ENCODE assay signal across 8 mouse cellular contexts in genomic region chr2:36101866-36102558, GRCm38 (mm10). TPM values are rescaled to one million over a fixed set of nuclear protein-coding genes. Genes with fewer than 3 reads are reported as not detected.
DNase-seq lines count a peak whose midpoint lies in the region; ATAC-seq and TF ChIP-seq lines count a peak whose summit lies in the region.

No protein-coding gene starts in this region.

- DNase-seq in kidney, adult 2 months, result no peak
- DNase-seq in right cerebral cortex, postnatal 36 days (ENCODE audit: low spot score in 2 of 2), result no peak
- no peak for DNase-seq in spleen, adult 12 weeks (ENCODE audit: low spot score)
- no peak for DNase-seq in right cerebral cortex, postnatal 14 days

- no peak overlapping the region for H3K27ac ChIP-seq in kidney, embryonic 15.5 days
- no peak overlapping the region for H3K27ac ChIP-seq in kidney, adult 2 months (ENCODE audit: insufficient read depth, low read depth, low read length)
- peak overlapping the region; percentile 87; the same call in 1 of the 2 replicates for H3K27ac ChIP-seq in embryonic facial prominence, embryonic 13.5 days
- H3K27ac ChIP-seq in hindbrain, embryonic 16.5 days (ENCODE audit: low read depth, low read length), result no peak overlapping the region
- H3K27ac ChIP-seq in midbrain, embryonic 16.5 days (ENCODE audit: low read length), result no peak overlapping the region

- no peak overlapping the region for H3K9ac ChIP-seq in kidney, embryonic 15.5 days
- H3K9ac ChIP-seq in embryonic facial prominence, embryonic 13.5 days, result peak overlapping the region; percentile 86
- H3K9ac ChIP-seq in hindbrain, embryonic 16.5 days (ENCODE audit: low read depth, low read length), result no peak overlapping the region
- 0 out of 2 replicates have a peak overlapping the region, but pooled peaks have one; percentile 10 for H3K9ac ChIP-seq in midbrain, embryonic 16.5 days (ENCODE audit: low read depth, low read length)

- peak overlapping the region; percentile 90 for H3K4me2 ChIP-seq in kidney, embryonic 15.5 days
- peak overlapping the region; percentile 83 for H3K4me2 ChIP-seq in embryonic facial prominence, embryonic 13.5 days
- H3K4me2 ChIP-seq in hindbrain, embryonic 16.5 days (ENCODE audit: low read length), result peak overlapping the region; percentile 25
- peak overlapping the region; percentile 2; the same call in 1 of the 2 replicates for H3K4me2 ChIP-seq in midbrain, embryonic 16.5 days (ENCODE audit: low read length)

- peak overlapping the region; percentile 53 for H3K4me3 ChIP-seq in kidney, embryonic 15.5 days (replicated peaks)
- H3K4me3 ChIP-seq in kidney, adult 2 months (ENCODE audit: insufficient read depth, low read depth, low read length), result no peak overlapping the region
- peak overlapping the region; percentile 61 for H3K4me3 ChIP-seq in embryonic facial prominence, embryonic 13.5 days
- H3K4me3 ChIP-seq in hindbrain, embryonic 16.5 days (ENCODE audit: low read length), result peak overlapping the region; percentile 10; the same call in 1 of the 2 replicates
- peak overlapping the region; percentile 14; the same call in 1 of the 2 replicates for H3K4me3 ChIP-seq in midbrain, embryonic 16.5 days (ENCODE audit: low read depth, low read length)

- no peak for TF ChIP-seq POLR2A in kidney, adult 2 months (IDR thresholded peaks at IDR 0.05; ENCODE audit: low read depth, low read length)

- TF ChIP-seq CTCF in kidney, adult 2 months (conservative IDR thresholded peaks at IDR 0.05; ENCODE audit: insufficient read depth, insufficient read length, low read depth, low read length), result no peak

- peaks cover 100% of the 10 kb centered on the region for H3K27me3 ChIP-seq in kidney, embryonic 15.5 days
- peaks cover 6% of the 10 kb centered on the region for H3K27me3 ChIP-seq in kidney, adult 2 months (replicated peaks; ENCODE audit: control insufficient read depth, insufficient read depth, low read length)
- H3K27me3 ChIP-seq in embryonic facial prominence, embryonic 13.5 days, result peaks cover 100% of the 10 kb centered on the region
- H3K27me3 ChIP-seq in hindbrain, embryonic 16.5 days (replicated peaks; ENCODE audit: control insufficient read depth, insufficient read depth, low read length), result peaks cover 75% of the 10 kb centered on the region
- peaks cover 71% of the 10 kb centered on the region for H3K27me3 ChIP-seq in midbrain, embryonic 16.5 days (ENCODE audit: control insufficient read depth, insufficient read depth, low read depth, low read length)

- peaks cover 50% of the 10 kb centered on the region for H3K4me1 ChIP-seq in kidney, embryonic 15.5 days
- peaks cover 3% of the 10 kb centered on the region; the same call in 1 of the 2 replicates for H3K4me1 ChIP-seq in kidney, adult 2 months (ENCODE audit: control insufficient read depth, insufficient read depth, low read length)
- H3K4me1 ChIP-seq in embryonic facial prominence, embryonic 13.5 days, result peaks cover 52% of the 10 kb centered on the region
- peaks cover 31% of the 10 kb centered on the region for H3K4me1 ChIP-seq in hindbrain, embryonic 16.5 days (ENCODE audit: control insufficient read depth, insufficient read depth, low read depth, low read length)
- peaks cover 31% of the 10 kb centered on the region for H3K4me1 ChIP-seq in midbrain, embryonic 16.5 days (ENCODE audit: control insufficient read depth, insufficient read depth, low read length)

- H3K9me3 ChIP-seq in kidney, embryonic 15.5 days (replicated peaks), result no peaks in the 10 kb centered on the region
- no peaks in the 10 kb centered on the region for H3K9me3 ChIP-seq in embryonic facial prominence, embryonic 13.5 days
- H3K9me3 ChIP-seq in hindbrain, embryonic 16.5 days (ENCODE audit: control insufficient read depth, low read length), result no peaks in the 10 kb centered on the region
- H3K9me3 ChIP-seq in midbrain, embryonic 16.5 days (replicated peaks; ENCODE audit: control insufficient read depth, low read length, poor library complexity, severe bottlenecking), result no peaks in the 10 kb centered on the region

- no peaks in the 10 kb centered on the region for H3K36me3 ChIP-seq in kidney, embryonic 15.5 days
- H3K36me3 ChIP-seq in kidney, adult 2 months (ENCODE audit: control insufficient read depth, insufficient read depth, low read length), result no peaks in the 10 kb centered on the region
- no peaks in the 10 kb centered on the region for H3K36me3 ChIP-seq in embryonic facial prominence, embryonic 13.5 days
- H3K36me3 ChIP-seq in hindbrain, embryonic 16.5 days (ENCODE audit: control insufficient read depth, insufficient read depth, low read length), result no peaks in the 10 kb centered on the region
- no peaks in the 10 kb centered on the region for H3K36me3 ChIP-seq in midbrain, embryonic 16.5 days (ENCODE audit: control insufficient read depth, insufficient read depth, low read length)

- 4% methylated on average over 28 of the region's 28 CpGs for WGBS in kidney, embryonic 15.5 days
- 23% methylated on average over 28 of the region's 28 CpGs for WGBS in kidney, adult 2 months
- 4% methylated on average over 28 of the region's 28 CpGs for WGBS in embryonic facial prominence, embryonic 13.5 days
- WGBS in hindbrain, embryonic 16.5 days, result 4% methylated on average over 28 of the region's 28 CpGs
- WGBS in midbrain, embryonic 16.5 days, result 3% methylated on average over 28 of the region's 28 CpGs

- no peak for ATAC-seq in kidney, embryonic 15.5 days (replicated peaks; ENCODE audit: low FRiP score)
- no peak for ATAC-seq in embryonic facial prominence, embryonic 13.5 days (ENCODE audit: insufficient number of reproducible peaks, insufficient read depth, low FRiP score, low TSS enrichment, low read depth)
- ATAC-seq in hindbrain, embryonic 16.5 days, result no peak
- no peak for ATAC-seq in midbrain, embryonic 16.5 days

RNA-seq across cellular contexts. Expression of gene Lhx6, which starts 3.2 kb away (rescaled TPM):
- polyA plus RNA-seq in kidney, embryonic 15.5 days (2015; fragmentation: Nextera tagmentation; extraction: Ambion mirVana), result 2.4 and 2.6 TPM in 2 replicates
- polyA plus RNA-seq in kidney, adult 2 months (2012; rRNA removed), result 1.4 and 1.7 TPM in 2 replicates
- polyA plus RNA-seq in embryonic facial prominence, embryonic 13.5 days (2015; fragmentation: Nextera tagmentation; extraction: Ambion mirVana), result 13.7 and 13.8 TPM in 2 replicates
- 0.48 and 3.4 TPM in 2 replicates for polyA plus RNA-seq in hindbrain, embryonic 16.5 days (2015; fragmentation: Nextera tagmentation; extraction: Ambion mirVana)
- polyA plus RNA-seq in midbrain, embryonic 16.5 days (2015; fragmentation: Nextera tagmentation; extraction: Ambion mirVana), result 4.1 and 5.8 TPM in 2 replicates

RNA-seq across cellular contexts. Expression of gene Mrrf, which starts 34.2 kb away (rescaled TPM):
- polyA plus RNA-seq in kidney, embryonic 15.5 days (2015; fragmentation: Nextera tagmentation; extraction: Ambion mirVana), result 26.7 and 28.6 TPM in 2 replicates
- 54.0 and 65.1 TPM in 2 replicates for polyA plus RNA-seq in kidney, adult 2 months (2012; rRNA removed)
- 27.6 and 34.7 TPM in 2 replicates for polyA plus RNA-seq in embryonic facial prominence, embryonic 13.5 days (2015; fragmentation: Nextera tagmentation; extraction: Ambion mirVana)
- 26.6 and 26.7 TPM in 2 replicates for polyA plus RNA-seq in hindbrain, embryonic 16.5 days (2015; fragmentation: Nextera tagmentation; extraction: Ambion mirVana)
- polyA plus RNA-seq in midbrain, embryonic 16.5 days (2015; fragmentation: Nextera tagmentation; extraction: Ambion mirVana), result 24.7 and 27.3 TPM in 2 replicates

RNA-seq across cellular contexts. Expression of gene Rbm18, which starts 34.6 kb away (rescaled TPM):
- 69.3 and 71.1 TPM in 2 replicates for polyA plus RNA-seq in kidney, embryonic 15.5 days (2015; fragmentation: Nextera tagmentation; extraction: Ambion mirVana)
- 10.9 and 15.2 TPM in 2 replicates for polyA plus RNA-seq in kidney, adult 2 months (2012; rRNA removed)
- polyA plus RNA-seq in embryonic facial prominence, embryonic 13.5 days (2015; fragmentation: Nextera tagmentation; extraction: Ambion mirVana), result 82.8 and 85.6 TPM in 2 replicates
- 114 and 117 TPM in 2 replicates for polyA plus RNA-seq in hindbrain, embryonic 16.5 days (2015; fragmentation: Nextera tagmentation; extraction: Ambion mirVana)
- polyA plus RNA-seq in midbrain, embryonic 16.5 days (2015; fragmentation: Nextera tagmentation; extraction: Ambion mirVana), result 131 and 142 TPM in 2 replicates

RNA-seq across cellular contexts. Expression of gene Morn5, which starts 52.8 kb away (rescaled TPM):
- 0.40 and 0.91 TPM in 2 replicates for polyA plus RNA-seq in kidney, embryonic 15.5 days (2015; fragmentation: Nextera tagmentation; extraction: Ambion mirVana)
- 0.61 and 1.7 TPM in 2 replicates for polyA plus RNA-seq in kidney, adult 2 months (2012; rRNA removed)
- polyA plus RNA-seq in embryonic facial prominence, embryonic 13.5 days (2015; fragmentation: Nextera tagmentation; extraction: Ambion mirVana), result 0.78 TPM in 1 of 2 replicates, not detected in the other
- 4.1 and 4.6 TPM in 2 replicates for polyA plus RNA-seq in hindbrain, embryonic 16.5 days (2015; fragmentation: Nextera tagmentation; extraction: Ambion mirVana)
- 2.9 and 3.5 TPM in 2 replicates for polyA plus RNA-seq in midbrain, embryonic 16.5 days (2015; fragmentation: Nextera tagmentation; extraction: Ambion mirVana)

RNA-seq across cellular contexts. Expression of gene Ndufa8, which starts 52.8 kb away (rescaled TPM):
- 252 and 254 TPM in 2 replicates for polyA plus RNA-seq in kidney, embryonic 15.5 days (2015; fragmentation: Nextera tagmentation; extraction: Ambion mirVana)
- polyA plus RNA-seq in kidney, adult 2 months (2012; rRNA removed), result 203 and 261 TPM in 2 replicates
- 207 and 220 TPM in 2 replicates for polyA plus RNA-seq in embryonic facial prominence, embryonic 13.5 days (2015; fragmentation: Nextera tagmentation; extraction: Ambion mirVana)
- 346 and 375 TPM in 2 replicates for polyA plus RNA-seq in hindbrain, embryonic 16.5 days (2015; fragmentation: Nextera tagmentation; extraction: Ambion mirVana)
- polyA plus RNA-seq in midbrain, embryonic 16.5 days (2015; fragmentation: Nextera tagmentation; extraction: Ambion mirVana), result 293 and 307 TPM in 2 replicates

Comparison
In these comparisons a context has a peak if more than half of its experiments do, and no peak if none do; other contexts are left out.
1. H3K4me2 ChIP-seq: peak in every context shown above with its lines; median percentile 90 in kidney, embryonic 15.5 days; 83 in embryonic facial prominence, embryonic 13.5 days; 25 in hindbrain, embryonic 16.5 days; 2 in midbrain, embryonic 16.5 days.
2. H3K9ac ChIP-seq: peak in embryonic facial prominence, embryonic 13.5 days (single experiment) and midbrain, embryonic 16.5 days (single experiment); none in kidney, embryonic 15.5 days (single experiment) and hindbrain, embryonic 16.5 days (single experiment).